Mouse (Mus musculus) MN1 (cell line): ENCODE measurements around the gene Mab21l1.

ENCODE experiments used
- DNase-seq: peaks from one replicate; pipeline ENCODE4 v3.0.0-alpha.2; 2016; ENCODE audit warnings: low spot score

The Mab21l1 gene

GRCm38 (mm10) chr3:55782056-55782687 lies at the start of gene Mab21l1:
Mab21l1 (plus strand) TSS chr3:55782510.
- DNase-seq: no peak

GRCm38 (mm10) chr3:55733665-55734064 lies 48.6 kb upstream of the Mab21l1 start:
- no peak for DNase-seq

DNA sequence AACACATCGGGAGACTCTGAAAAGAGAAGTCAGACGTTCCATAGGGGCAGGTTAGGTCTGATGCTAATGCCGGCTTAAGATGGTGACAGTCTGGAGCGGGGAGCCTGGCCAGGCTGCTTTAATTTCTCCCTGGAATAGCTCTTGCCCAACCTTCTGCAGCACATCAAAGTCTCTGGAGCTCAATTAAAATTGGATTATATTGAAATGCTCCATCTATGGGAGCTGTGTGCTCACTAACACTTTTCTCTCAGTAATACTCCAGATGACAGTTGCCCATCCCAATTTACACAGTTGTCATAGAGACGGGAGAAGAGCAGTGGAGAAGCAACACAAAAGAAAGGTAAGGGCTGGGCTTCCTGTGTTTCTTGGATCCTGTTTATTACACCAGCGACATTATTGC lies 40.9 kb upstream of the Mab21l1 start:
- DNase-seq: peak; percentile 65

DNA sequence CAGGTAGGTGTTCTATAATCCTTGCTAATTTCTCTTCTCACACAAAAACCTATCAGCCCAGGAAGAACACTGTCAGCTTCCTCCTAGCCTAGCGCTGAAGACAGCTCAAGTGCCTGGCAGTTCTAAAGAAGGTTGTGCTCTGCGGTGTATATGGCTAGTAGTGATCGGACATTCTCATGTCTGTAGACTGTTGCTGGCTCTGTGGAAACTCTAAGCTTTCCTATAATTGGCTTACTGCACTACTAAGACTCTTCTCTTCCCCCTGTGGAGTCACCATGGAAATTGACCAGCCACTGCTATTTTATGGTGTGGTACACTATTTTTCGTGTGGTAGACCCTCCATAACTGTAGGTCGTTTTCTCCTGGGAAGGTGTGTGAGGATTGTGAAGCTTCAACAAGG lies 40.1 kb upstream of the Mab21l1 start:
- no peak for DNase-seq

GRCm38 (mm10) chr3:55742654-55743053 lies 39.7 kb upstream of the Mab21l1 start:
- DNase-seq: no peak

GRCm38 (mm10) chr3:55743885-55744284 lies 38.4 kb upstream of the Mab21l1 start:
- DNase-seq: no peak

DNA sequence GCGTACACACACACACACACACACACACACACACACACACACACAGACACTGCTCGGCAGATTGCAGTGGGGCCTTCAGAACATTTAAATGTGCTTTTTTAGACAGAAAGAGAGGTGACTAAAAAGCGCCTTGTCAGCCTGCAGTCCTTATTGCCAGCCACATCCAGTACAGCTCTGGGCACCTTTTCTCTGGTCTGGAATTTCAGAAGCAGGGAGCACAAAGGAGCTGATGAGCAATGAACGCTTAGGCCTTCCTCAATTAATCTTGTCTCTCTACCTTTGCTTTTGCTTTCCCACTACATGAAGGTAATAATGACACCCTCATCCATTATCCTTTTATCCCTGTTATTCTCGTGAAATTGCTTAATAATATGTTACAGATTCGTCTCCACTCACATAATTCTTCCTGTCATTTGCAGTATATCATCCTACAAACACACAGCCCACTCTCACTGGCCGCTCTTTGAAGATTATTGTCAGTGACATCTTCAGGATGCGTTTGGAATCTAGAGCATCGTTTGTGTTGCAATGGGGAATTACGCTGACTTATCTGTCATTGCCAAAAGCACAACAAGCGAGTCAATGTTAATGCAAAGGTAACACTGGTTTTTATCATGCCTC lies 31.8 kb upstream of the Mab21l1 start:
- DNase-seq: peak; percentile 45

GRCm38 (mm10) chr3:55751363-55751762 lies 30.9 kb upstream of the Mab21l1 start:
- no peak for DNase-seq

DNA sequence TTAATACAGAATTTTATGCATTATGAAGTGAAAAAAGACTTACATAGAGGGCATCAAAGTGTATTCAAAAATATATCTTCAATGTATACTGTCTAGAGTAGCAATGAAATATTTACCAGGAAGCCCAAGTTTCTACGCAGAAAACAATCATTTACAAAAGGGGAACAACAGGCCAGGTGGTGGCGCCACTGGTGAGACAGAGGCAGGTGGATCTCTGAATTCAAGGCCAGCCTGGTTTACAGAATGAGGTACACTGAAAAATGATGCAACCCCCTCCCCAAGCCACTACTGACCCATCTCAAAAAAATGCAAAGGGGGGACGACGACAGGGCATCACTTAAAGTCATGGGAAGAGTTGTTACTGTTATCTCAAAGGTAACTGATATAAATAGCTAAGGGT lies 29.8 kb upstream of the Mab21l1 start:
- DNase-seq: no peak

GRCm38 (mm10) chr3:55753872-55754271 lies 28.4 kb upstream of the Mab21l1 start:
- peak; percentile 54 for DNase-seq

GRCm38 (mm10) chr3:55754981-55755608 lies 27.2 kb upstream of the Mab21l1 start:
- no peak for DNase-seq

DNA sequence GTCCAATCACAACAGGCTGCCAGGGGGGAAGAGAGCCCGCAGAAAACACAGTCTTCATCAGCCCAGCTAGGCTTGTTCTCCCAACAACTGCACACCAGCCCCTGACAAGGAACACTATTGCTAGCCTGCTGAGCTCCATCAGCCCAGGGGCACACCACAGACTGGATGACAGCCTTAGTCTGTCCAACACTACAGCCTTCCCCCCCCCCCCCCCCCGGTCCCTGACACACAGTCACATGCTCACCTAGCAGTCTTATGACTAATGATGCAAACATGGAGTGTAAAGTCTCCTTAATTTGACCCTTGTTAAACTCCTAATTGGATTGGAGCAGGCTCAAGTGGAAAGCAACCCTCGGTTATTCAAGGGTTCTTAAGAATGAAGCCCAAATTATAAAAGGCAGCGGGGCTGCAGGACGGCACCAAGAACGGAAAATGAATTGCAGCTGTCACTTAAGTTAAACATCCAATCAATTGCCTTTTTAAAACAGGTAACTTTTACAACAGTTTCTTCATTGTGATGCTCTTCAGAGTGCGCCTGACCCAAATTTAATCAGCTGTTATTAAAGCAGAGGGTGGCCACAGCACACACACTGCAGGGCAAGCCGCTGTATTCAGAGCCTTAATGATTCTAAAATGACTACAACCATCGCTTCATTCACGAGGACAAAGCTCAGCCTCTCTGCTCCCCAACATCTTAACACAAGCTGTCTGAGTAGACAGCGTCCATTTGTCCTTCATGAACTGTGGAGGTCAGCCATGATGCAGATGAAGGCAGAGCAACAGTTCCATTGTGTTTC lies 26.3 kb upstream of the Mab21l1 start:
- DNase-seq: peak; percentile 29

DNA sequence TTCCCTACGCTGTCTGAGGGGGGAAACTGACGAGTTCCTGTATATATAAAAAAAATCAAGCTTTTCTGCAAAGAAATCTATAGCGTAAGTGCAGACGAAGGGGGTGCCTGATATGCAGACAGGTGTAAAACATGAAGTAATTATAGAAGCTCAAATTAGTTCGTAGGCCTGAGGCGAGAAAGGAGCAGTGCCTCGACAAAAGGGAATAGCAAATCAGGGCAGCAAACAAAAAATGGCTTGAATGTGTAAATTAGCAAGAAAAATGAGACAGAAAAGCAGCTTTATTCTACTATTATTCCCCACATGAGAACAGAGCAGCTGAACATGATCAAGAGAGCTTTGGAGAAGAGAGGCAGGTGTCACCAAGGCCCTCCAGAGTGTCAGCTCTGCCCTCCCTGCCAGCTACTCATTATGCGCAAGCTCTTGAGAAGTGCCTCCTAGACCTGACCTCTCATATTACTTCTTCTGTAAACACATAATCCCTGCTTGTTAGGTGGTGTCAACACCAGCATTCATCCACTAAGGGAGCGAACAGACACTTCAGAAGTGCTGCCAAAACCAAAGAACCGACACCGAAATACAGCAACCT lies 25.6 kb upstream of the Mab21l1 start:
- DNase-seq: no peak

- DNase-seq: no peak
Measured at GRCm38 (mm10) chr3:55758297-55758696, 24.0 kb upstream of the Mab21l1 start.

DNA sequence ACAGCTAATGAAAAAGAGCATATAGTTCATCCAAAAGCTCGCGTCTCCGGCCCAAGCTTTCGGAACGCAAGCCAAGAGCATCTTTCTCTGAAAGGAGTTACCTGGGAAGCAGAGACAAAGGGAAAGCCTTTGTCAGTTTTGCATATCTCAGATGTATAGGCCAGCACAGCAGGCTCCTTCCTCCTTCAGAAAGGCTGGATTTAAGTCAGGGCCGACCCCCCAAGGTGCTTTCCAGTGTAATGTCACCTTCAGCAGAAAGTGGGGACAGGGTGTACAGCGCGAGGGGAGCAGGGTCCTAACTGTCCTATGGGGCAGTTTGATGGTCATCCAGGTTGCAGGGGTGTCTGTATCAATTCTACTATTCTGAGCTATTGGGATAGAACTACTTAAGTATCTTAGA lies 18.7 kb upstream of the Mab21l1 start:
- DNase-seq: no peak

- no peak for DNase-seq
Measured at GRCm38 (mm10) chr3:55768654-55769053, 13.7 kb upstream of the Mab21l1 start.

GRCm38 (mm10) chr3:55769308-55769707 lies 13.0 kb upstream of the Mab21l1 start:
- no peak for DNase-seq

GRCm38 (mm10) chr3:55774203-55774602 lies 8.1 kb upstream of the Mab21l1 start:
- no peak for DNase-seq

DNA sequence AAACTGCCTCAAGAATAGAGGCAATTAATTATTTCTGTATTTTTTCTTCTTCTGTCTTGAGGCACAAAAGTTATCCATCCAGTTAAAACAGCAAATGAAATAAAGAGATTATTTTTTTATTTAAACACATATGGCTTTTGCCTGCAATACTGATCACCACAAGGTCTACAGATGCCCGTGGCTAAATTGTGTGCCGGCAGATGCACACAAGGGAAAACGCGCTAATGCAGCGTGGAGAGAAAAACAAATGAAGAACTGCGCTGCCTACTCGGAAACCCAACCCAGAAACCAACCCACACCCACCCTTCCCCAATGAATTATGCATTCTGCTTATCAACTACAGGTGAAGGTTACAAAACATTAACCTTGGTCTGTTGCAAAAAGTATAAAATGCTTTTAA lies 7.1 kb upstream of the Mab21l1 start:
- no peak for DNase-seq

DNA sequence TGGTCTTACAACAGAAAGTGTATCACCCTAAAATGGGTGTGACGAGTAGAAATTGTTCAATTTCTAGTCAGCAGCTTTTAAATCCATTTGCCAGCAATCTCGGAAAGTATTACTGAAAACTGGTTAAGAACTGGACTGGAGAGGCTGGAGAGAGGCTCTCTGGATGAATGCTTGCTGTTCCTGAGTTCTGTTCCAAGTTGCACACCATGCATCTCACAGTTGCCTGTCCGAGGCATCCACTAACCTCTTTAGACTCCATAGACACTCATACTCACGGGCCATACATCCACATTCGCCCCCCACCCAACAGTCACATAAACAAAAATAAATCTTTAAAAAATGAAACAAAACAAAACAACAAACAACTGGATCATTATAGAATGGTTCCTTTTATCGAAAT lies 6.6 kb upstream of the Mab21l1 start:
- DNase-seq: no peak

DNA sequence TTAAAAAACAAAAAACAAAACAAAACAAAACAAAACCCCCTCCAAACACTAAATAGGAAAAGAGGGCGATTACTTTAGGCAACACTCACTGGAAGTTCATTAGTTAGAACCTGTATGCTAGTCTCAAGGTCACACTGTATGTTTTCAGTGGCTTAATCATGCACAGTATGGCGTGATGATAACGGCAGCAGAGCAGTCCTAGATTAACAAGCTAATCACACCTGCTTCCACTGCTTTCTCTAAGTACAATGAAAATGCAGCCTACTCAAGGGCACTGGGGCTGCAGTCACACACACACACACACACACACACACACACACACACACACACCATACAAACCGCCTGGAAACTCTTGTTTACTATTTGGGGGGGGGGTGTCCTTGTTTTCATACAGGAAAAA lies 4.8 kb upstream of the Mab21l1 start:
- DNase-seq: no peak
